Mouse (Mus musculus) subcutaneous adipose tissue, adult 2 months (tissue): ENCODE data around the gene Tmem201. TPM values are rescaled to one million over a fixed set of nuclear protein-coding genes. Genes with fewer than 3 reads are reported as not detected.

Source experiments
- polyA plus RNA-seq: library from polyadenylated mRNA; depleted of rRNA; stranded (reverse); fragments of >200 nt; gene quantifications from 2 replicates; pipeline ENCODE4 v1.2.3, GENCODE M21; 2012; ENCODE audit warnings: low replicate concordance; rRNA removed

The Tmem201 gene
- polyA plus RNA-seq = 34.0 and 63.4 TPM in 2 replicates

GRCm38 (mm10) chr4:149737383-149738324, at the start of gene Tmem201:
Gene Tmem201, minus strand, starts transcription at chr4:149738044.

GRCm38 (mm10) chr4:149774094-149774470, 36.2 kb upstream of the Tmem201 start, which contains the start of gene Slc25a33:
Gene Slc25a33, minus strand, starts transcription at chr4:149774277.

GRCm38 (mm10) chr4:149702210-149702979, 35.4 kb downstream of the Tmem201 start, which contains the start of gene Pik3cd:
Gene Pik3cd, minus strand, starts transcription at chr4:149702571.

Other genes starting within 250 kb of the Tmem201 start
- 23.2 and 39.3 TPM in 2 replicates for gene Ctnnbip1, start 219.8 kb downstream of the Tmem201 start, polyA plus RNA-seq
- 33.9 and 67.3 TPM in 2 replicates for gene Clstn1, start 151.6 kb downstream of the Tmem201 start, polyA plus RNA-seq
- 8.1 and 16.2 TPM in 2 replicates for gene Pik3cd, start 35.5 kb downstream of the Tmem201 start, polyA plus RNA-seq
- gene Slc25a33, start 36.2 kb upstream of the Tmem201 start, polyA plus RNA-seq = 12.1 and 16.5 TPM in 2 replicates
- gene Spsb1, start 217.0 kb upstream of the Tmem201 start, polyA plus RNA-seq = 28.5 and 35.5 TPM in 2 replicates